9 mouse cellular contexts compared by ENCODE assay signal in the genomic region with DNA sequence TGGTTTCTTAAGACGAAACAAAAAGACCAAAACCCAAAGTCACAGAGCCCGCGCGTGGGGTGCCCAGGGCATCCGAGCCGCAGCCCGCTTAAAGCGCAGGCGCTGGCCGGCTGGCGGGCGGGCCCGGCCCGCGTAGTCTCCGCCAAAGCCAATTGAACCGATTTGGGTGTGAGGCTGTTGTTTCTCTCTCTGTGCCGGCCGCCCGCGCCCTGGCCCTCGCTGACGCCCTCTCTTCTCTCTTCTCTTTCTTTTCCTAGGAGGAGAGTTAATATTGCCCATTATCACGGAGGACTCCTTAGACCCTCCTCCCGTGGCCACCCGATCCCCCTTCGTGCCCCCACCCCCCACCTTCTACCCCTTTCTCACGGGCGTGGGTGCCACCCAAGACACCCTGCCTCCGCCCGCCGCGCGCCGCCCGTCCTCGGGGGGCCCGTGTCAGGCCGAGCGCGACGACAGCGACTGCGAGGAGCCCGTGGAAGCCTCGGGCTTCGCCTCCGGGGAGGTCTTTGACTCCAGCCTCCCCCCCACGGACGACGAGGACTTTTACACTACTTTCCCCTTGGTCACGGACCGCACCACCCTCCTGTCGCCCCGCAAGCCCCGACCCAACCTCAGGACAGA. TPM values are rescaled to one million over a fixed set of nuclear protein-coding genes. Genes with fewer than 3 reads are reported as not detected.
DNase-seq lines count a peak whose midpoint lies in the region; ATAC-seq and TF ChIP-seq lines count a peak whose summit lies in the region.
"Had no signal": no experiment of that assay in that cellular context is flagged by ENCODE, and none has a peak within 500 bp of the region (broad histone marks: within the 10 kb centered on the region; RNA-seq: fewer than 3 reads in every experiment).

No protein-coding gene starts in this region.

- H3K4me1 ChIP-seq in bone marrow, adult 2 months (ENCODE audit: control insufficient read depth, insufficient read depth, low read length), result no peaks in the 10 kb centered on the region
- peaks cover 62% of the 10 kb centered on the region for H3K4me1 ChIP-seq in kidney, embryonic 15.5 days

- no peak for ATAC-seq in kidney, embryonic 15.5 days (replicated peaks; ENCODE audit: low FRiP score)
- ATAC-seq in erythroblast, adult 5-6 weeks (replicated peaks; ENCODE audit: low FRiP score, poor library complexity, severe bottlenecking), result no peak

- H3K27me3 ChIP-seq in kidney, embryonic 15.5 days, result peaks cover 40% of the 10 kb centered on the region
- H3K27me3 ChIP-seq: CH12.LX had no signal

- TF ChIP-seq POLR2A in bone marrow, adult 2 months (IDR thresholded peaks at IDR 0.05; ENCODE audit: borderline replicate concordance, control insufficient read depth, low read depth, low read length), result peak; percentile 20; the same call in 1 of the 2 replicates

- peak overlapping the region; percentile 94 for H3K4me2 ChIP-seq in kidney, embryonic 15.5 days

- no peaks in the 10 kb centered on the region for H3K36me3 ChIP-seq in kidney, embryonic 15.5 days

- TF ChIP-seq CTCF in bone marrow, adult 2 months (IDR thresholded peaks at IDR 0.05; ENCODE audit: control insufficient read depth, insufficient read depth, low read length), result no peak

- no peak overlapping the region for H3K27ac ChIP-seq in bone marrow, adult 2 months (ENCODE audit: control insufficient read depth, insufficient read depth, low read depth, low read length, poor library complexity)
- peak overlapping the region; percentile 73 for H3K27ac ChIP-seq in kidney, embryonic 15.5 days

- no peak overlapping the region for H3K4me3 ChIP-seq in bone marrow, adult 2 months (replicated peaks; ENCODE audit: control insufficient read depth, low read depth, low read length)
- H3K4me3 ChIP-seq in kidney, embryonic 15.5 days (replicated peaks), result peak overlapping the region; percentile 52

- no peaks in the 10 kb centered on the region for H3K9me3 ChIP-seq in kidney, embryonic 15.5 days (replicated peaks)

- peak; percentile 41 for DNase-seq in gastrocnemius, postnatal 10 days
- no peak for DNase-seq in gastrocnemius, postnatal 25 days
- peak; percentile 47 to 54 for DNase-seq in heart, adult 9 months (ENCODE audit: low spot score in 2 of 2)
- peak; percentile 39 for DNase-seq in mesoderm, embryonic 11.5 days (ENCODE audit: low read depth, low spot score)
- DNase-seq in frontal cortex, postnatal 14 days (ENCODE audit: low spot score in 2 of 2), result no peak

- H3K9ac ChIP-seq in kidney, embryonic 15.5 days, result peak overlapping the region; percentile 59

- WGBS in bone marrow, adult 2 months, result 2% methylated on average over 56 of the region's 56 CpGs
- under 1% methylated on average over 56 of the region's 56 CpGs for WGBS in kidney, embryonic 15.5 days

RNA-seq across cellular contexts. Expression of gene Slc22a12, which starts 11.7 kb away (rescaled TPM):
- not detected for total RNA-seq in gastrocnemius, postnatal 10 days (2021)
- not detected for total RNA-seq in gastrocnemius, postnatal 25 days (2021)
- 1.0 TPM in 1 of 2 replicates, not detected in the other for polyA plus RNA-seq in bone marrow, adult 2 months (2011; ENCODE audit: insufficient read depth, insufficient read length, low replicate concordance, missing spikeins)
- 14.1 and 16.3 TPM in 2 replicates for polyA plus RNA-seq in kidney, embryonic 15.5 days (2015; fragmentation: Nextera tagmentation; extraction: Ambion mirVana)
- not detected in 2 replicates for total RNA-seq in erythroblast, adult 5-6 weeks (2015; ENCODE audit: low replicate concordance)
- total RNA-seq in erythroblast, adult 5-6 weeks (2017; ENCODE audit: low replicate concordance), result not detected in 2 replicates

Comparison
In these comparisons a context has a peak if more than half of its experiments do, and no peak if none do; other contexts are left out.
1. DNase-seq: peak in gastrocnemius, postnatal 10 days (single experiment), heart, adult 9 months (2 of 2) and mesoderm, embryonic 11.5 days (single experiment); none in gastrocnemius, postnatal 25 days (single experiment) and frontal cortex, postnatal 14 days (0 of 2).